Mouse (Mus musculus): Measurements from ENCODE around the gene Psmd9.

Gene Psmd9

GRCm38 (mm10) chr5:123137044-123137909, 31.9 kb upstream of the Psmd9 start:
- in situ Hi-C loops (cut with MboI; ENCODE audit: low sequenced_read_pairs): no loop called here

- in situ Hi-C loops (cut with MboI; ENCODE audit: low sequenced_read_pairs): no loop called here
Measured at GRCm38 (mm10) chr5:123137910-123138229, 31.3 kb upstream of the Psmd9 start.

GRCm38 (mm10) chr5:123138230-123138911, 30.8 kb upstream of the Psmd9 start:
- in situ Hi-C loops (cut with MboI; ENCODE audit: low sequenced_read_pairs): no loop called here

- in situ Hi-C loops (cut with MboI; ENCODE audit: low sequenced_read_pairs): no loop called here
Measured at GRCm38 (mm10) chr5:123138953-123139721, 30.1 kb upstream of the Psmd9 start.

GRCm38 (mm10) chr5:123139722-123140627, 29.2 kb upstream of the Psmd9 start:
- in situ Hi-C loops (cut with MboI; ENCODE audit: low sequenced_read_pairs): no loop called here

GRCm38 (mm10) chr5:123140694-123141554, 28.3 kb upstream of the Psmd9 start:
- in situ Hi-C loops (cut with MboI; ENCODE audit: low sequenced_read_pairs): no loop called here

GRCm38 (mm10) chr5:123141555-123142160, 27.6 kb upstream of the Psmd9 start:
- in situ Hi-C loops (cut with MboI; ENCODE audit: low sequenced_read_pairs): no loop called here

GRCm38 (mm10) chr5:123142161-123143157, 26.8 kb upstream of the Psmd9 start, which contains the start of gene Setd1b:
Setd1b (plus strand) TSS chr5:123142193.
- in situ Hi-C loops (cut with MboI; ENCODE audit: low sequenced_read_pairs): no loop called here

- in situ Hi-C loops (cut with MboI; ENCODE audit: low sequenced_read_pairs): no loop called here
Measured at GRCm38 (mm10) chr5:123143251-123143970, 25.8 kb upstream of the Psmd9 start.

GRCm38 (mm10) chr5:123143971-123144745, 25.1 kb upstream of the Psmd9 start:
- in situ Hi-C loops (cut with MboI; ENCODE audit: low sequenced_read_pairs): no loop called here

GRCm38 (mm10) chr5:123144746-123145590, 24.2 kb upstream of the Psmd9 start:
- in situ Hi-C loops (cut with MboI; ENCODE audit: low sequenced_read_pairs): no loop called here

GRCm38 (mm10) chr5:123146357-123146756, 22.9 kb upstream of the Psmd9 start:
- in situ Hi-C loops (cut with MboI; ENCODE audit: low sequenced_read_pairs): no loop called here

- in situ Hi-C loops (cut with MboI; ENCODE audit: low sequenced_read_pairs): no loop called here
Measured at GRCm38 (mm10) chr5:123147569-123147968, 21.6 kb upstream of the Psmd9 start.

GRCm38 (mm10) chr5:123148073-123148722, 21.0 kb upstream of the Psmd9 start:
- in situ Hi-C loops (cut with MboI; ENCODE audit: low sequenced_read_pairs): no loop called here

All from CH12F3 (cell line).